Mouse (Mus musculus) hindbrain, embryonic 10.5 days (tissue): Measurements from ENCODE around the gene Gstp3. TPM values are rescaled to one million over a fixed set of nuclear protein-coding genes. Genes with fewer than 3 reads are reported as not detected.

Experiments used
- DNase-seq: peaks from one replicate; pipeline ENCODE4 v3.0.0-alpha.2; 2017; ENCODE audit warnings: low spot score
- H3K27ac ChIP-seq: fragments of 300-500 bp; sonication (generic); 2 replicates; pipeline ENCODE4 v1.5.1; 2016; ENCODE audit warnings: mild to moderate bottlenecking, moderate library complexity
- H3K27me3 ChIP-seq: fragments of 300-500 bp; sonication (generic); 2 replicates; pipeline ENCODE4 v1.6.1; 2016; ENCODE audit warnings: mild to moderate bottlenecking; ENCODE audit not compliant: poor library complexity, insufficient read depth, severe bottlenecking
- H3K36me3 ChIP-seq: fragments of 300-500 bp; sonication (generic); 2 replicates; pipeline ENCODE4 v1.6.1; 2016; ENCODE audit warnings: mild to moderate bottlenecking, moderate library complexity
- H3K4me1 ChIP-seq: fragments of 300-500 bp; sonication (generic); replicated peaks from 2 replicates; pipeline ENCODE4 v1.6.1; 2016; ENCODE audit warnings: mild to moderate bottlenecking
- H3K4me3 ChIP-seq: fragments of 300-500 bp; sonication (generic); 2 replicates; pipeline ENCODE4 v1.5.1; 2016; ENCODE audit warnings: mild to moderate bottlenecking, moderate library complexity
- H3K9me3 ChIP-seq: fragments of 300-500 bp; sonication (generic); 2 replicates; pipeline ENCODE4 v1.6.1; 2016; ENCODE audit warnings: mild to moderate bottlenecking, moderate library complexity
- WGBS: fragments of 180-500 bp; shearing (Covaris S2); methylation state at CpG from one replicate; pipeline ENCODE4 v1.1.7; 2016; 5-methylcytosine and 5-hydroxymethylcytosine counted together
- polyA plus RNA-seq: library from polyadenylated mRNA; unstranded; fragments of >200 nt; fragmentation: Nextera tagmentation; extraction: Ambion mirVana; gene quantifications from 2 replicates; pipeline ENCODE4 v1.2.1, GENCODE M21; 2016

Gstp3 gene
- polyA plus RNA-seq, 1 experiment from 2014 or later = not detected

- 65% methylated on average over 5 of the region's 5 CpGs for WGBS
- Histone ChIP-seq H3K4me1 (peaks cover 36% of the 10 kb centered on the region), H3K27ac (no peak overlapping the region), H3K4me3 (no peak overlapping the region), H3K36me3 (peaks cover 6% of the 10 kb centered on the region), H3K9me3 (no peaks in the 10 kb centered on the region), H3K27me3 (no peaks in the 10 kb centered on the region)
- DNase-seq = no peak
These were observed 43.7 kb downstream of the Gstp3 start for GRCm38 (mm10) chr19:4015635-4016034.

DNA sequence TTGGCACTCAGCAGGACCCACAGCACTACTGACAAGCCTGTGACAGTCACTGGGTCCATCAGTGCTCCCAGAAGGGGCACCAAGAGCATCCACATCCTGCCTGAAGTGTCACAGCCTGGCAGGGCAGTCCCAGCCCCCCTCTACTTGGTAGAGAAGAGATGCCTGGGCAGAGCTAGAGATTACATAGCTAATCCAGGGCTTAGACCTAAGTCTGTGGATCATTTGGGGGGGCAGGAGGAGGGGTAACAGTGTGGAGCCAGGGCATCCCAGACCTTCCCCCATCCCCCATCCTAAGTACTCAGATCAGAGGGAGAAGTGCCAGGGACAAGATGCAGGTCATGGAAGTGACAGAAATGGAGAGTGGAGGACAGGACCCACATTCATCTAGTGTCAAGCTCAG, 44.6 kb downstream of the Gstp3 start:
- H3K36me3 ChIP-seq = peaks cover 14% of the 10 kb centered on the region
- DNase-seq = no peak
- H3K4me1 ChIP-seq = peaks cover 36% of the 10 kb centered on the region
- peak overlapping the region; percentile 19; the same call in 1 of the 2 replicates for H3K27ac ChIP-seq
- no peak overlapping the region for H3K4me3 ChIP-seq
- no peaks in the 10 kb centered on the region for H3K9me3 ChIP-seq
- no peaks in the 10 kb centered on the region for H3K27me3 ChIP-seq

GRCm38 (mm10) chr19:4013066-4013465, 46.3 kb downstream of the Gstp3 start:
- Histone ChIP-seq H3K27ac (peak overlapping the region; percentile 83), H3K4me3 (peak overlapping the region; percentile 94), H3K27me3 (no peaks in the 10 kb centered on the region), H3K36me3 (peaks cover 32% of the 10 kb centered on the region), H3K4me1 (peaks cover 25% of the 10 kb centered on the region), H3K9me3 (no peaks in the 10 kb centered on the region)
- WGBS = 21% methylated on average over 9 of the region's 9 CpGs
- no peak for DNase-seq

DNA sequence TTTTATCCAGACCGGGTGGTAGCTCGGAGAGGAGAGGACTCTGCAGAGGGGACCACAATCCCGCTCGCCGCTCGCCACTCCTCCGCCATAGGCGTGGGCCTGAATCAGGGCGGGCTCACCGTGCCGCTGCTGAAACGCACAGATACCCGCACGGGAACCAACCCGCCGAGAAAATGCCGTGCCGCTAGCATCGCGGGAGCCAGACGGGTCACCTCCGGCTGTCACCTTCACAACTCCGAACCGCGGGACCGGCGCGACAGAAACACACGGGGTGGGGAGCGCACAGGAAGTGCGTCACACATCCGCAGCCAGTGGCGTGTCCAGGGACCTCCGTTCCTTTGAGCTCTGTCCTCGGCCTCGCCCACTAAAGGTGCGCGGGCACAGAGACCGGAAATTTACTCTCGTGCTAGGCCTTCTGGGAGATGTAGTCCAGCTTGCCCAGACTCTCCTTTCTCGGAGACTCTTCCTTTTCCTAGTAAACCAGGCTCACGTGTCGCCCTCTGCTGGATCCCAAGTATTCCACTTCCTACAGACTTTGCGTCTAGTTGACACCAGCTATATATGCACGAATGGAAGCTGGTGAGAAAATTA, 46.8 kb downstream of the Gstp3 start, which contains the start of gene Ndufv1:
Gene Ndufv1 (minus strand): TSS at position 375 of the 591 bp plus-strand sequence.
- WGBS = under 1% methylated on average over 45 of the region's 45 CpGs
- peak within 1 kb of the TSS; percentile 87 for H3K27ac ChIP-seq
- peak; percentile 98 for DNase-seq
- no peaks in the 10 kb centered on the region for H3K27me3 ChIP-seq
- H3K36me3 ChIP-seq = peaks cover 37% of the 10 kb centered on the region
- H3K4me1 ChIP-seq = peaks cover 25% of the 10 kb centered on the region
- no peaks in the 10 kb centered on the region for H3K9me3 ChIP-seq
- peak within 1 kb of the TSS; percentile 94 for H3K4me3 ChIP-seq

DNA sequence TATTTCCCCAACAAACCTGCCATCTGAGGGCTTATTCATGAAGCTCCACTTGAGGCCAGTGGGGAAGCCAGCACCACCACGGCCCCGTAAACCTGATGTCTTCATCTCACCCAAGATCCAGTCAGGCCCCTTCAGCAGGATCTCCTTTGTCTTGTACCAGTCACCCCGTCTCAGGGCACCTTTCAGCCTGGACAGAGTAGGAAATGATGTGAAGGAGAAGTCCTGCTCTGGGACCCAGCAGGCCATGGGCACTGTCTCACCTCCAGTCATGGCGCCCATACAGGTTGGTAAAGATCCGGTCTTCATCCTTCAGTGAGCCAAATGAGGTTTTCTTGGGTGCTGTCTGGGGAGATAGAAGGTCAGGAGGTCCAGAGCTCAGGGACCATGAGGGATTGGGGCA, 48.3 kb downstream of the Gstp3 start:
- Histone ChIP-seq H3K27me3 (no peaks in the 10 kb centered on the region), H3K36me3 (peaks cover 51% of the 10 kb centered on the region), H3K27ac (no peak overlapping the region), H3K9me3 (no peaks in the 10 kb centered on the region), H3K4me1 (peaks cover 25% of the 10 kb centered on the region), H3K4me3 (peak overlapping the region; percentile 94; the same call in 1 of the 2 replicates)
- 91% methylated on average over 5 of the region's 5 CpGs for WGBS
- no peak for DNase-seq

Other genes starting within 250 kb of the Gstp3 start
- 57.5 and 59.9 TPM in 2 replicates for gene Chka, start 207.8 kb downstream of the Gstp3 start, polyA plus RNA-seq
- gene Tcirg1, start 152.4 kb downstream of the Gstp3 start, polyA plus RNA-seq = 21.6 and 21.9 TPM in 2 replicates
- 241 and 279 TPM in 2 replicates for gene Ndufs8, start 146.8 kb downstream of the Gstp3 start, polyA plus RNA-seq
- 0.71 and 0.81 TPM in 2 replicates for gene Aldh3b1, start 129.8 kb downstream of the Gstp3 start, polyA plus RNA-seq
- 6.3 and 8.8 TPM in 2 replicates for gene Unc93b1, start 124.4 kb downstream of the Gstp3 start, polyA plus RNA-seq
- gene Aldh3b3, start 100.9 kb downstream of the Gstp3 start, polyA plus RNA-seq = not detected in 2 replicates
- 0.91 and 2.0 TPM in 2 replicates for gene Aldh3b2, start 87.2 kb downstream of the Gstp3 start, polyA plus RNA-seq
- 2.6 and 2.9 TPM in 2 replicates for gene Acy3, start 73.0 kb downstream of the Gstp3 start, polyA plus RNA-seq
- 0.88 and 2.6 TPM in 2 replicates for gene Tbx10, start 66.8 kb downstream of the Gstp3 start, polyA plus RNA-seq
- 20.1 and 22.6 TPM in 2 replicates for gene Nudt8, start 59.0 kb downstream of the Gstp3 start, polyA plus RNA-seq
- gene Gm49405, start 58.9 kb downstream of the Gstp3 start, polyA plus RNA-seq = 3.0 and 3.1 TPM in 2 replicates
- 3.0 and 3.8 TPM in 2 replicates for gene Doc2g, start 56.3 kb downstream of the Gstp3 start, polyA plus RNA-seq
- gene Ndufv1, start 46.8 kb downstream of the Gstp3 start, polyA plus RNA-seq = 196 and 198 TPM in 2 replicates
- 442 and 460 TPM in 2 replicates for gene Gstp1, start 21.6 kb downstream of the Gstp3 start, polyA plus RNA-seq
- 1.3 and 2.1 TPM in 2 replicates for gene Gstp2, start 13.5 kb downstream of the Gstp3 start, polyA plus RNA-seq
- gene Cabp2, start 22.0 kb upstream of the Gstp3 start, polyA plus RNA-seq = not detected in 2 replicates
- gene Cdk2ap2, start 37.6 kb upstream of the Gstp3 start, polyA plus RNA-seq = 90.5 and 93.3 TPM in 2 replicates
- gene Pitpnm1, start 40.4 kb upstream of the Gstp3 start, polyA plus RNA-seq = 8.5 and 19.9 TPM in 2 replicates
- 65.8 and 73.9 TPM in 2 replicates for gene Aip, start 66.3 kb upstream of the Gstp3 start, polyA plus RNA-seq
- not detected in 2 replicates for gene Gpr152, start 80.2 kb upstream of the Gstp3 start, polyA plus RNA-seq
- gene Cabp4, start 84.5 kb upstream of the Gstp3 start, polyA plus RNA-seq = 0.12 TPM in 1 of 2 replicates, not detected in the other
- gene Coro1b, start 89.0 kb upstream of the Gstp3 start, polyA plus RNA-seq = 138 and 156 TPM in 2 replicates
- gene Ptprcap, start 94.0 kb upstream of the Gstp3 start, polyA plus RNA-seq = 0.51 and 0.76 TPM in 2 replicates
- 65.4 and 77.0 TPM in 2 replicates for gene Rps6kb2, start 103.8 kb upstream of the Gstp3 start, polyA plus RNA-seq
- 3.5 and 3.9 TPM in 2 replicates for gene Carns1, start 115.9 kb upstream of the Gstp3 start, polyA plus RNA-seq
- gene Tbc1d10c, start 131.7 kb upstream of the Gstp3 start, polyA plus RNA-seq = 0.85 and 1.2 TPM in 2 replicates
- gene Ppp1ca, start 132.5 kb upstream of the Gstp3 start, polyA plus RNA-seq = 1,005 and 1,038 TPM in 2 replicates
- 53.0 and 53.9 TPM in 2 replicates for gene Rad9a, start 142.1 kb upstream of the Gstp3 start, polyA plus RNA-seq
- gene Clcf1, start 154.7 kb upstream of the Gstp3 start, polyA plus RNA-seq = 0.87 and 1.2 TPM in 2 replicates
- not detected in 2 replicates for gene AC109138.7, start 154.8 kb upstream of the Gstp3 start, polyA plus RNA-seq
- 17.5 and 19.7 TPM in 2 replicates for gene Pold4, start 172.3 kb upstream of the Gstp3 start, polyA plus RNA-seq
- gene Ssh3, start 209.6 kb upstream of the Gstp3 start, polyA plus RNA-seq = 4.0 and 5.9 TPM in 2 replicates
- gene Ankrd13d, start 223.6 kb upstream of the Gstp3 start, polyA plus RNA-seq = 9.9 and 14.4 TPM in 2 replicates
- gene Grk2, start 246.7 kb upstream of the Gstp3 start, polyA plus RNA-seq = 14.8 and 16.7 TPM in 2 replicates